Mouse (Mus musculus) erythroblast, embryonic 14.5 days (primary cell): Measurements from ENCODE around the gene Bend5.

Experiments used
- GATA1 ChIP-seq: IDR thresholded peaks from 2 replicates; pipeline ENCODE4 v1.6.1; 2012; ENCODE audit warnings: low read length, inconsistent platforms, mixed read lengths
- TAL1 ChIP-seq: IDR thresholded peaks from 3 replicates; pipeline ENCODE4 v1.6.1; 2012; ENCODE audit warnings: low read length, inconsistent platforms, mixed read lengths

- TF ChIP-seq GATA1 (no peak), TAL1 (no peak)
Measured at GRCm38 (mm10) chr4:111378071-111378470, 36.7 kb upstream of the Bend5 start.
